Mouse (Mus musculus) kidney, adult 2 months (tissue): ENCODE results near the gene Tut1.

ENCODE experiments used
- CTCF ChIP-seq: fragments of 200-500 bp; conservative IDR thresholded peaks from 2 replicates; pipeline ENCODE4 v1.5.1; 2011; ENCODE audit warnings: low read depth, mild to moderate bottlenecking, control low read depth, low read length, moderate library complexity, mixed read lengths; ENCODE audit not compliant: insufficient read depth, insufficient read length
- POLR2A ChIP-seq: fragments of 200-500 bp; IDR thresholded peaks from one replicate; pipeline ENCODE4 v1.6.1; 2011; ENCODE audit warnings: low read depth, low read length, control low read depth

DNA sequence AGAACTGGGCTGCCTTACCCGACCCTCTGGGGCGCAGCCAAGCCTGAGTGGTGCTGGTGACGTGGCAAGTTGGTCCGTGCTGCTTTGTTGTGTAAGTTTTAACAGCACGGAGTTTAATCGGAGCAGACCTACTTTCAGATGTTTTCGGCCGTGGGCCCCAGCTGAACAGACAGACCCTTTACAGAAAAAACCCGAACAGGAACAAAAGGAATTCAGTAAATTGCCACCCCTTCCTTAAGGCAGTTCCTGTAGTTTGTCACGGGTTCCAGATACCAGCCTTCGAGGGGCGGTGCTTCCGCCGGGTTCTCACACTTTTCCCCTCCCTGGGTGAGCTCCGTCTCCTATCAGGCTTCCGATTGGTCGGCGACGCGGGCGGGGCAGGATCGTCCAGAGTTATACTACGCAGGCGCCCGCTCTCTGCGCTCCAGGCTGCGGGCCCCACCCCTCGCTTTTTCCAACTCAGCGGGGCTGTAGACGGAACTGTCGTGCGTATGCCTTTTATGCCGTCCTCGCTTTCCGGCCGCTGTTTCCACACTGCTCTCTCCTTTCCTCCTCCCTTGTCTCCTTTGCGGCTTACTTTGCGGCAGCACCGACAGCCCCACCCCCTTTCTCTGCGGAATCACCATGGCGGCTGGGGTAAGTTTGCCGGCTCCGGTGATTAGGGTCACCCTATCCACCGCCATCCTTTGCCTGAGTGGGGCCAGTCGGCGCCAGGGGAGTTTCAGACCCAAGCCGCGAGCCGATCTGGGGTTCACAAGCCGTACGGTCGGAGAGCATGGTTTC lies 13.1 kb downstream of the Tut1 start, which contains the start of gene Eef1g:
- TF ChIP-seq POLR2A (no peak), CTCF (no peak)
